Mouse (Mus musculus) cerebellum, adult 8-10 months (tissue): ENCODE data around the gene Chst7.

Experiments used
- DNase-seq: peaks from one replicate; pipeline ENCODE4 v3.0.0; 2022

The Chst7 gene

DNA sequence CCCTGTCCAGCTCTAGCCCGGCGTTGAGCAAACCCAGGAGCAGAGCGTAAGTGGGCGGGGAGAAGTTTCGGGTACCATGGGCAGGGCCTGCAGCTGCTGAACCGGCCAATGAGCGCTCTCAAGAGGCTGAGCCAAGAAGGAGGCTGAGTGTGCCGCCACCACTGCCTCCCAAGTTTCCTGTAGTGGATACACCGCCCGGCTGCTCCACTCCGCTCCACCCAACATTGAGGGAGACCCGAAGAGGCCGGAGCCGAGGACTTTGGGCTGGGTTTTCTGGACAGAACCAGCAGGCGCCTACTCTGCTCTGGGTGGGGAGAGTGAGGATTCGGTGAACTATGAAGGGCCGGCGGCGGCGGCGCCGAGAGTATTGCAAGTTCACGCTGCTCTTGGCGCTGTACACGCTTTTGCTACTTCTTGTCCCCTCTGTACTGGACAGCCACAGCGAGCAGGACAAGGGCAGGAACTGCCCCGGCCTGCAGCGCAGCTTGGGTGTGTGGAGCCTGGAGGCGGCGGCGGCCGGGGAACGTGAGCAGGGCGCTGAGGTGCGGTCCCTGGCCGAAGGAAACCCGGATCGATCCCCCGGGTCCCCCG, at the start of gene Chst7:
Gene Chst7, plus strand, starts transcription at position 180 of the 591 bp plus-strand sequence.
- peak; percentile 10 for DNase-seq

DNA sequence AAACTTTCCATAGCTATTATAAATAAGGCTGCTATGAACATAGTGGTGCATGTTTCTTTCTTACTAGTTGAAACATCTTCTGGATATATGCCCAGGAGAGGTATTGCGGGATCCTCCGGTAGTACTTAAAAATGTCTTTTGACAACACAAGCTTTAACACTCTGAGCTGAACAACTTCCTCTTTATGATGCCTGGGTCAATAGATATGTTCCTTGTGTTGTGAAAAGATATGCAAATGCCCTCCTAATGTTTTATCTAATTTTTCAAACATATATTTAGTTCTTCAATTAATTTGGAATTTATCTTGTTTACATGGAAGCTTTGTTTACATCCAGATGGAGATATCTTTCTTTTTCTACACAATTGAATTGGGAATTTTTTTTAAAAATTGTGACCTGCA, 47.1 kb upstream of the Chst7 start:
- DNase-seq, result no peak

GRCm38 (mm10) chrX:20020942-20021341, 38.4 kb upstream of the Chst7 start:
- peak; percentile 2 for DNase-seq

DNA sequence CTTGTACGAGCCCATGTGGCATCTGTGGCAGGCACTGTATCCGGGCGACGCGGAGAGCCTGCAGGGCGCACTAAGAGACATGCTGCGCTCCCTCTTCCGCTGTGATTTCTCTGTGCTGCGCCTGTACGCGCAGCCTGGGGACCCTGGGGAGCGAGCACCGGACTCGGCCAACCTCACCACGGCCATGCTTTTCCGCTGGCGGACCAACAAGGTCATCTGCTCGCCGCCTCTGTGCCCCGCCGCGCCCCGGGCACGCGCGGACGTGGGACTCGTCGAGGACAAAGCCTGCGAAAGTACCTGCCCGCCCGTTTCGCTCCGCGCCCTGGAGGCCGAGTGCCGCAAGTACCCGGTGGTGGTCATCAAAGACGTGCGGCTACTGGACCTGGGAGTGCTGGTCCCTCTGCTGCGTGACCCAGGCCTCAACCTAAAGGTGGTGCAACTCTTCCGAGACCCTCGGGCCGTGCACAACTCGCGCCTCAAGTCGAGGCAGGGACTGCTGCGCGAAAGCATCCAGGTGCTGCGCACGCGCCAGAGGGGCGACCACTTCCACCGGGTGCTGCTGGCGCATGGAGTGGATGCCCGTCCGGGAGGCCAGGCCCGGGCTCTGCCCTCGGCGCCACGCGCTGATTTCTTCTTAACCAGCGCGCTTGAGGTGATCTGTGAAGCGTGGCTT, 872 bp downstream of the Chst7 start:
- no peak for DNase-seq

GRCm38 (mm10) chrX:20060769-20061315, 1.5 kb downstream of the Chst7 start:
- no peak for DNase-seq

DNA sequence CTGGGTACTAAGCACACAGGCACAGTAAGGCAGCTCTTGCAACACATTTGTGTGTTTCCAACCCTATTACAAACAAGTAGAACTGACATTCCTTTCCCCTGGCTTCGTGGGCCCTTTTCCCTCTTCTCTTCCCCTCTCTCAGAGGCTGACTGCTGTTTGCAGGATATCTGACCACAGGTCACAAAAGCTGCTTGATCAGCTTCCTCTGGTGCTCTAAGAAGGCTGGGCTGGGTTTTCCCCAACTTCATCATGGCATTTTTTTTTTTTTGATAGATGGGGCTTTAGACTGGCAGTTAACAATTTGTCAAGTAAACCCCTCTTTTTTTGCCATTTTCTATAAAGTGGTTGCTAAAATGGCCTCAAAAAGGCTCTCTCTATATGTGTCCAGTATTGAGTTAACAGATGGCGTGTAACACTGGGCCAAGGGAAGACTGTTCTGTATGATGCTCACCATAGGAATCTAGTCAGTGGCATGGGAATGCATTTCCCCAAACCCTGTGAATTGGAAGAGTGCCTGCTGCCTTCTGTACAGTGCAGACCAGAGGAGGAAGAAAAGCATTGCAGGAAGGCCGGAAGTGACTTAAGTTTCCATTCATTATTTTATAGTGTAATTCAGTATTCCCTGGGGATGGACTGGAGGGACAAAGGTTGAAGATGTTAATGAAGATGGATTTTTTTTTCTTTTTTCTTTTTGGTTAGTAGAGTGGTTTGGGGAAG, 2.6 kb downstream of the Chst7 start:
- peak; percentile 9 for DNase-seq

GRCm38 (mm10) chrX:20066636-20067035, 7.3 kb downstream of the Chst7 start:
- DNase-seq, result no peak

DNA sequence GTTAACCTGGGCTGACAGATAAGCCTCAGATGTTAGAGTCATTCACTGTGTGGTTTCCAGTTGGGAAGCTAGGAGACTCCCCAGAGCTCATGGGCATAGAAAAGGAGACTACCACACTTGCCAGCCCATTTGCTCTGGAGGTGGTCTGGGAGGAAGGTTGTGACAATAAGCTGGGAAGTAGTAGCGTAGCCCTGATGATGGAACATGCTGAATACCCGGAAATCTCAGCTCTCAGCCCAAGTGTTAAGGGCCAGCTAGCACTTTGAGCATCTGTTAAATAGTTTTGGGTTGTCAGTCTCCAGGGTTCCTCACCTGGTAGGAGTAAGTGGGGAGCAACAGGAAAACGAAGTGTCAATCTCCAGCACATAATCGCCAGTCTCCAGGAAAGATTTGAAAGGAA, 10.8 kb downstream of the Chst7 start:
- no peak for DNase-seq

DNA sequence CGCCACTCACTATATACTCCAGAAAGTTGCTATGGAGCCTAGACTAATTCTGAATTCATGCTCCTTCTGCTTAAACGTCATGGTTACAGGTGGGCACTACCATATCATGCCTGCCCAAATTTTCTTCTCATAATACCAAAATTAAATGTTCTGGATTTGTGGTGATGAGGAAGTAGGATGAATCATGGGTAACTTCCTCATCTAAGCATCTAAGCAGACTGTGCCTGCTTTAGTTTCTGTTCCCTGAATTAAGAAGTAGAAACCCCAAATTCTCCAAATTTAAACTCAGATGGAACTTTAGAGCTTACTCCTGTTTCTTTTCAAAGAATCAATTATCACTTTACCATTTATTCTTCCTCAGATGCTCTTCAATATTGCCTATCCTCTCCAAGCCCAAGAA, 58.4 kb downstream of the Chst7 start:
- no peak for DNase-seq

GRCm38 (mm10) chrX:20125481-20125880, 66.1 kb downstream of the Chst7 start:
- peak; percentile 34 for DNase-seq

- no peak for DNase-seq
Observed at GRCm38 (mm10) chrX:20128951-20129350, 69.6 kb downstream of the Chst7 start.

DNA sequence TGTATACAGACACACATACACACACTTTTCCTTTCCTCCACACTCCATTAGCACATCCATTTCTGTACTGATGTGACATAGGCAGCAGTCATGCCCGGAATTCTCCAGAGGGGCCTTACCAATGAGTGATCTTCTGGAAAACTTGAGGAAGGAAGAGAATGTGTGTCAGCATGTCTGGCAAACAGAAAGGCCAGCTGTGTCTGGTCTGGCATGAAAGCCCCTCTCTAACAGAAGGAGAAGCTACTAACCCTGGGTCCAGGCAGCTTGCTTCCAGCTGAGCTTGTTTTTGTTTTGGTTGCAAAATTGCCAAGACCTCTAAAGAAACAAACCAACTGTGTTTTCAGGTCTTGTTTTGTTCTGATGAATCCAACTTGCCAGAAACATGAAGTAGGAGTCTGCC, 70.1 kb downstream of the Chst7 start:
- DNase-seq, result no peak
